Mouse (Mus musculus) bone marrow, adult 2 months (tissue): ENCODE measurements around the gene Zfp980. TPM values are rescaled to one million over a fixed set of nuclear protein-coding genes. Genes with fewer than 3 reads are reported as not detected.
"Not testable (repeated sequence)": the region's sequence is repeated elsewhere in the genome, so short reads cannot be mapped to it uniquely, and the experiment has no call there.

Source experiments
- H3K27ac ChIP-seq: fragments of 200-500 bp; 2 replicates; pipeline ENCODE4 v1.5.1; 2012; ENCODE audit warnings: low read depth, mild to moderate bottlenecking, control low read depth, inconsistent platforms, low read length; ENCODE audit not compliant: control insufficient read depth, poor library complexity, insufficient read depth
- H3K4me1 ChIP-seq: fragments of 200-500 bp; 2 replicates; pipeline ENCODE4 v1.6.1; 2011; ENCODE audit warnings: low read length; ENCODE audit not compliant: control insufficient read depth, insufficient read depth
- H3K4me3 ChIP-seq: fragments of 200-500 bp; replicated peaks from 2 replicates; pipeline ENCODE3; 2011; ENCODE audit warnings: mild to moderate bottlenecking, low read depth, low read length, control low read depth; ENCODE audit not compliant: control insufficient read depth
- WGBS: fragments of 180-500 bp; shearing (Covaris S2); methylation state at CpG from one replicate; pipeline ENCODE4 v1.1.7; 2018; 5-methylcytosine and 5-hydroxymethylcytosine counted together
- polyA plus RNA-seq: library from polyadenylated mRNA; stranded (reverse); fragments of >200 nt; gene quantifications from 2 replicates; pipeline ENCODE4 v1.2.4, GENCODE M21; 2011; ENCODE audit warnings: low replicate concordance; ENCODE audit not compliant: missing spikeins, insufficient read depth, insufficient read length

The Zfp980 gene
- 3.8 TPM in 1 of 2 replicates, not detected in the other for polyA plus RNA-seq

DNA sequence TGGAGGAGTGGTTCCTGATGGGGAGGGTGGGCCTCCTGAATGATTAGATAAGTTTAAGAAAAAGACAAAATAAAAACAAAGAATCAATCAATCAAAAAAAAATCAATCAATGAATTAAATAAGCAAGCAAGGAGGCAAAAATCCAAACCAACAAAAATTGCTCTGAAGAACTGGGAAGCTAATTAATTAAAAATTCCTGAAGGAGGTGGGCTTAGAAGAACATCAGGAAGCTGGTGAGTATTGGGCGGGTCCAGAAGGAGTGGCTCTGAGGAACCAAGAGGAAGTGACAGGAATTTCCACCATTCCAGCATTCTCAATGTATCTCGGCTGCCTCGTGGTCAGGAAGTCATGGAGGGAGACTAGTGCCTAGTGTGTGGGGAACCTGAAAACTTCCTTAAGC lies at the start of gene Zfp980:
Gene Zfp980 (plus strand): TSS at position 301 of the 400 bp plus-strand sequence.
- H3K4me3 ChIP-seq, H3K4me1 ChIP-seq, H3K27ac ChIP-seq: not testable (repeated sequence)
- 69% methylated on average over 3 of the region's 3 CpGs for WGBS

DNA sequence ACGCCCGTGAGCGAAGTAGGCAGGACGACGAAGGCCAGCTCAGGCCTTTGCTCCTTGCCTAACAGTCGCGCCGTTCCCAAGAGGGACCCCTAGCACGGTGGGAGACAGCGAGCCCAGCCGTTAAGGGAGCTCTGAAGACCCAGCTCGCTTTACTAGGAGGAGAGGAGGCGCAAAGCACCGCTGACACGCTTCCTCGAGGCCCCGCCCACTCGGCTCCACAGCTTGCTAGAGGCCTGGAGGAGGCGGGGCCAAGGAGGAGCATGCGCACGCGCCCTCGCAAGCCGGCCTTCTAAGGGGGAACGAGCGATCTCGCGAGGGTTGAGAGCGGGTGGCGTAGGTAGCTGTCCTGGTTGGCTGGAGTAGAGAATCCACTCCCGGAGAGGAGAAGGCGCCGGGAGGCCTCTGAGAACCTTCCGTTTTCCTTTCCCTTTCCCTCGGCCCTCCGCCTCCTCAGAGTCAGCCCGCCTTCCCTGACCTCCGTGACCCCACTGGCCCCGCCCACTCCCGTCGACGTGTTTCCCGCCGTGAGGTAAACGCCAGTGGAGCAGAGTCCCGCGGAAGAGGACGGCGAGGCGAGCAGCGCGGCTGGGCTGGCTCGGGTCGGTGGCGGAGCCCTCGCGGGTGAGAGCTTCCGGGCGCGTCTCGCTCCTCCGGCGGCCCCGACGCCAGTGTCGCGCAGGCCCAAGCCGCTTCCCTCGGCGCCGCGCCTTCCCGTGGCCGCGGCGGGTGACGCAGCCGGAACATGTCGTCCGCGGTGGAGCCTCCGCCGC lies 29.9 kb upstream of the Zfp980 start:
- H3K4me3 ChIP-seq, H3K27ac ChIP-seq, H3K4me1 ChIP-seq: not testable (repeated sequence)
- 33% methylated on average over 76 of the region's 83 CpGs for WGBS

DNA sequence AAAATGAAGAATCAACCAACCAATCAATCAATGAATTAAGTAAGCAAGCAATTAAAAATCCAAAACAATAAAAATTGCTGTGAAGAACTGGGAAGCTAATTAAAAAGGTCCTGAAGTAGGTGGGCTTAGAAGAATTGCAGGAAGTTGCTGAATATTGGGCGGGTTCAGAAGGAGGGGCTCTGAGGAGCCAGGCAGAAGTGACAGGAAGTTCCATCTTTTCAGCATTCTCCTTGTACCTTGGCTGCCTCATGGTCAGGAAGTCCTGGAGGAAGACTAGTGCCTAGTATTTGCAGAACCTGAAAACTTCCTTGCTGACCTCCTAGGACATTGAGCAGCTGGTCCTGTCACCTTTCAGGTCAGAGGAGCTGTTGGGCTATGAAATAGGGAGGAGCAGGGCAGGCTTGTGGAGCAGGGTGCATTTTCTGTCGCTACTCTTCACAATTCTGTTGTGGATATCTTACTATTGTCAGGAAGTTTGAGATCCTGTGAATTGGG lies 3.8 kb downstream of the Zfp980 start:
- H3K27ac ChIP-seq, H3K4me3 ChIP-seq, H3K4me1 ChIP-seq: not testable (repeated sequence)
- 53% methylated on average over 2 of the region's 2 CpGs for WGBS

DNA sequence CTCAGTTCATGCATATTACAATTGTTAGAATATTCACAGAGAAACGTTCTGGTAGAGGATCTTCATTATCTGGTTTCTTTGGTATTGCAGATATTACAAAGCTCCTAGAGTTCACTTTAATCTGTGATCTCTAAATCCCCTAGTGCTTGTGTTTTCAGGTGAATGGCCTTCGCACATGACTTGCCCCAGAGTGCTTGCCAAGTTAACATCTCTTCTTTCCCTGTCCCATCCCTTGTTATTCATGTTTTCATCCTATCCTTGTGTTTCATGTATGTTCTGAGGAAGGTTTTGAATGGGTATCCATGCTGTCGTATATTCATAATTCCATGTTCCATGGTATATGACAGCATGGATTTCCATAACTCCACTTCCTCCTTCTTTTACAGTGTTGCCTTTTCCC lies 9.7 kb downstream of the Zfp980 start:
- H3K4me1 ChIP-seq, H3K27ac ChIP-seq, H3K4me3 ChIP-seq: not testable (repeated sequence)
- WGBS, result 79% methylated on average over 3 of the region's 3 CpGs

DNA sequence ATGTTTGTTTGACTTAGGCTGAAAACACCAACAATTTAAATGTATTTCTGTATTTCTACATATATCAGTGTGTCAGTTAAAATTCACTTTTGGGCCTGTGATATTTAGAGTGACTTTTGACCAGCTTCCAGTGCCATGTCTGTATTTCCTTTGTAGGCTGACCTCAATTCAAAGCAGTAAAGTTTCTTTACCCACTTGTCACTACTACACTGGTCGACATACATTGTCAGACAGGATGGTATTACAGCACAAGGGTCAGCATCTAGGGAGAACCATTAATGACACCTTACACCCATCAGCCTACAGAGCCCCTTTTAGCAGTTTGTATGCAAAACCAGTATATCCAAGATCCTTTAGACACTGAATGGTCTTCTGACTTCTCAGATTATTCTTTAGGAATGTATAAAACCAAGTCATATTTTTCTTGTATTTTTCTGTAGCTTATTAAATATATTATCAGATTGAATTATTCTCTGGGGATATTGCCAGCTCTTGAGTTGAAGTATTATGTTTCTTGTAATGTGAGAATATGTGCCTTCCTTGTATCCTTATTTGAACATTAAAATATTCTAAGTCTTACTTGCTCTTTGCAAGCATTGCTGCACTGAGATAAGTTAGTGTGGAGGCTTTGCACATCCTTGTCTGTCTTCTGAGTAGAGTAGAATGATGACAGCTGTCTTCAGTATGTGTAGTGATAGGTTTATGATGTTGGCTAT lies 10.3 kb downstream of the Zfp980 start:
- not testable (repeated sequence) for H3K4me3 ChIP-seq, H3K27ac ChIP-seq, H3K4me1 ChIP-seq
- WGBS, result 38% methylated on average over 1 of the region's 1 CpGs

DNA sequence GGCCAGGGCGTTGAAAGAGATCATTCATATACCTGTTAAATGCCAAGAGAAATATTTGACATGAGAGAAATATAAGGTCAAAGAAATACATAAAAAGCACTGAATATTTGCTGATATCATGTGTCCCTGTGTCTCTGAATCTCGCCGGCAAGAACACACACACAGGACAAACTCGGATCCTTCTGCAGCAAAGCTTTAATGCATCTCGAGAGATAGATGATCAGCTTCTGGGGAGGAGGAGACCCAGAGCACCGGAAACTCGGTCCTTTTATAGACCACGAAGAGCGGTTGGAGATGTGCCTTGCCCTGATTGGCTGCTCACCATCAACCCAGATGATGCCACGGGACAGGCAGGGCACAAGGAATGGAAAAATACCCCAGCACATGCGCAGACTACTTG lies 11.5 kb downstream of the Zfp980 start:
- H3K27ac ChIP-seq, H3K4me1 ChIP-seq, H3K4me3 ChIP-seq: not testable (repeated sequence)
- 67% methylated on average over 10 of the region's 11 CpGs for WGBS

DNA sequence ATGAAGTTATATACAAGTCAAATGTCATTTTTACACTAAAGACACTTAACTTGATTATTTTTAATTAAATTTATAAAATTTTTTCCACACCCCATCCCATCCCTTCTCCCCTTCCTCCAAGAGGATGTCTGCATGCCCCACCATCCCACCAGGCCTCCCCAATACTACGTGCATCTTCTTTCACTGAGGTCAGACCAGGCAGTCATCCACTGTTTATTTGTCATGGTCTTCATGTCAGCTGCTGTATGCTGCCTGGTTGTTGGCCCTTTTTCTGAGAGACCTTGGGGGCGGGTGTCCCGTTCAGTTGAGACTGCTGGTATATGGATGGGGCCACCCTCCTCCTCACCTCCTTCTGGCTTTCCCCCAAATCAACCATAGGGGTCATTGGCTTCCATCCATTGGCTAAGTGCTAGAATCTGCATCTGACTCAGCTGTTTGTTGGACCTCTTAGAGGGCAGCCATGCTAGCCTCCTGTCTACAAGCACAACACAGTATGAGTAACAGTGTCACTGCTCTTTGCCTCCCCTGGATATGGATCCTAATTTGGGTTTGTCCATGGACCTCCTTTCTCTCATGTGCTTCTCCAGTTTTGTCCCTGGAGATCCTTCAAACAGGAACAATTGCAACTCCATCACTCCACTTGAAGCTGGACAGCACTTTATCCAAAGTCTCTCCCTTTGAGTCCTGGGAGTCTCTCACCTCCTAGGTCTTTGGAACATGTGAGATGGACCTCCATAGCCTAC lies 12.7 kb downstream of the Zfp980 start:
- H3K4me1 ChIP-seq, H3K4me3 ChIP-seq, H3K27ac ChIP-seq: not testable (repeated sequence)
- 74% methylated on average over 3 of the region's 3 CpGs for WGBS

DNA sequence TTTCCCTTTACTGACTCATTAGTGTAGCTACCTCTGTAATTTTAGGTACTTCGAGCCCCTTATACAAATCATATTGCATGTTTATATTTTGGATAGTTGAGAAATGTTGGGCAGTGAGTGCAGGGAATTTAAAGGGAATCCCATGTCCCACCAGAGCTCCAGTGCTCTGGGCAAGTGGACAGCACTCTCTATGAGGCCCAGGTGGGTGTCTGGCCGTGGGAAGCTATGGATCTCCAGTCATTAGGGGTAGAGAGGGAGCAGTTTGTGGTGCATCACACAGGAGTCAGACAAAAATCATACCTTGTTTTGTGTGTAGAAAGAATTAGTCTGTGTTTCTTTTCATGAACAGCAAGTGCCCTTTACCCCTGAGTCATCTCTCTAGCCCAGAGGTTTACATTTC lies 15.6 kb downstream of the Zfp980 start:
- 37% methylated on average over 2 of the region's 2 CpGs for WGBS
- H3K4me3 ChIP-seq, H3K27ac ChIP-seq, H3K4me1 ChIP-seq: not testable (repeated sequence)

DNA sequence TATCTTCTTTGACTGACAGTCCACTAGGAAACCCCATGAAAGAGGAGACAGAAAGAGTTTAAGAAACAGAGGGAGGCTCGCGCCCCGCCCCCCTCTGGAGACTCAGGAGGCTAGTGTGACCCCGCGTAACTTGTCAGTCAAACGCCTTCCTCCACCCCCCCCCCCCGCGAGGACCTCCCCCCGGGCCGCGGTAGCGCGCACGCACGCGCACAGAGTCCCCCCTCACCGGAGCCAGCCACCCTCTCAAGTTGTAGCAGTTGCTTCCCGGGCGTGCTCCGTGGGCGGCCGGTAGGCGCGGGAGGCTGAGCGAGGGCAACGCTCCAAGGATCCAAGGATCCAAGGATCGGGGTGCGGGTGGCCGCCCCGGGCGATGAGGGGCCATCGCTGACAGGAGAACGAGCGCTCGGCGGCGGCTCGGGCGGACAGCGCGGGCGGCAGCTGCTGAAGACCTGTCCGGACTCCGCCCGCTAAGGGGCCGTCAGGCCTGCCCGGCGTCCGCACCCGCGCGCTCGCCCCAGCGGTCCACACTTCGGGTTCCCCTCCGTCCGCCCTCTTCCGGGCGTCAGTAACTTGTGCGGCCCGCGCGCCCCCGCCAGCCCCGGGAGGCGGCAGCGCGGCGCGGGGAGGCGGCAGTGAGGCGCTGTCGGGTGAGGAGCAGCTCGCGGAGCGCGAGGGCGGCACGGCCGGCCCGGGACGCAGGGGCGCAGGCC lies 74.6 kb downstream of the Zfp980 start:
- H3K4me3 ChIP-seq, H3K27ac ChIP-seq, H3K4me1 ChIP-seq: not testable (repeated sequence)
- 7% methylated on average over 51 of the region's 83 CpGs for WGBS

DNA sequence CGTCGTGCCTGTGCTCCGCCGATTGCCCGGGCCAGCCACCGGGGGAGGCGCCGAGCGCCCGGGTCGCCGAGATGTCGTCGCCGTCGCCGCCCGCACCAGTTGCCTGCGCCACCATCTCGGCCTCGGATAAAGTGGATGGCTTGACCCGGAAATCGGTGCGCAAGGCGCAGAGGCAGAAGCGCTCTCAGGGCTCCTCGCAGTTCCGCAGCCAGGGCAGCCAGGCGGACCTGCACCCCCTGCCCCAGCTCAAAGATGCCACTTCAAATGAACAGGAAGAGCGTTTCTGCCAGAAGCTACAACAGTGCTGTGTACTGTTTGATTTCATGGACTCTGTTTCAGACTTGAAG lies 75.1 kb downstream of the Zfp980 start:
- H3K4me3 ChIP-seq, H3K4me1 ChIP-seq, H3K27ac ChIP-seq: not testable (repeated sequence)
- no CpG with 5 or more reads among the region's 30 CpGs for WGBS
